Mouse (Mus musculus): ENCODE data around the gene Gm6169. TPM values are rescaled to one million over a fixed set of nuclear protein-coding genes. Genes with fewer than 3 reads are reported as not detected.

The Gm6169 gene
- polyA plus RNA-seq (2014; fragmentation: Illumina TruSeq; extraction: RNeasy Lipid Tissue Mini Kit (QIAGEN cat#74804); ENCODE audit: low read depth, low replicate concordance) = 1.2 TPM

GRCm38 (mm10) chr13:97099187-97099852 lies at the start of gene Gm6169:
Gene Gm6169, minus strand, starts transcription at chr13:97099237.

GRCm38 (mm10) chr13:97137466-97138400 lies 38.7 kb upstream of the Gm6169 start, which contains the start of the genes Gfm2 and Nsa2:
Gene Gfm2, plus strand, starts transcription at chr13:97137937.
Gene Nsa2, minus strand, starts transcription at chr13:97137937.

GRCm38 (mm10) chr13:97066649-97067550 lies 32.1 kb downstream of the Gm6169 start, which contains the start of gene Fam169a:
Gene Fam169a, plus strand, starts transcription at chr13:97067286.

Other genes with a start within 250 kb of the Gm6169 start
- 0.13 TPM for gene Gcnt4, start 174.5 kb downstream of the Gm6169 start, polyA plus RNA-seq (2014; fragmentation: Illumina TruSeq; extraction: RNeasy Lipid Tissue Mini Kit (QIAGEN cat#74804); ENCODE audit: low read depth, low replicate concordance)
- not detected for gene 1700029F12Rik, start 64.9 kb downstream of the Gm6169 start, polyA plus RNA-seq (2014; fragmentation: Illumina TruSeq; extraction: RNeasy Lipid Tissue Mini Kit (QIAGEN cat#74804); ENCODE audit: low read depth, low replicate concordance)
- 0.50 TPM for gene Fam169a, start 32.0 kb downstream of the Gm6169 start, polyA plus RNA-seq (2014; fragmentation: Illumina TruSeq; extraction: RNeasy Lipid Tissue Mini Kit (QIAGEN cat#74804); ENCODE audit: low read depth, low replicate concordance)
- 50.3 TPM for gene Gfm2, start 38.7 kb upstream of the Gm6169 start, polyA plus RNA-seq (2014; fragmentation: Illumina TruSeq; extraction: RNeasy Lipid Tissue Mini Kit (QIAGEN cat#74804); ENCODE audit: low read depth, low replicate concordance)
- gene Nsa2, start 38.7 kb upstream of the Gm6169 start, polyA plus RNA-seq (2014; fragmentation: Illumina TruSeq; extraction: RNeasy Lipid Tissue Mini Kit (QIAGEN cat#74804); ENCODE audit: low read depth, low replicate concordance) = 68.3 TPM
- 27.5 TPM for gene Hexb, start 99.1 kb upstream of the Gm6169 start, polyA plus RNA-seq (2014; fragmentation: Illumina TruSeq; extraction: RNeasy Lipid Tissue Mini Kit (QIAGEN cat#74804); ENCODE audit: low read depth, low replicate concordance)
- gene Enc1, start 141.9 kb upstream of the Gm6169 start, polyA plus RNA-seq (2014; fragmentation: Illumina TruSeq; extraction: RNeasy Lipid Tissue Mini Kit (QIAGEN cat#74804); ENCODE audit: low read depth, low replicate concordance) = 7.2 TPM

All from heart, adult 10 weeks (tissue).